Mouse (Mus musculus) gastrocnemius, adult 2 months (tissue): ENCODE results near the gene Fdx1l. TPM values are rescaled to one million over a fixed set of nuclear protein-coding genes. Genes with fewer than 3 reads are reported as not detected.

Experiments
- DNase-seq: peaks from one replicate; pipeline ENCODE4 v3.0.0; 2022
- H3K27ac ChIP-seq: fragments of 200-600 bp; 2 replicates; pipeline ENCODE4 v1.8.1; 2022; ENCODE audit warnings: mild to moderate bottlenecking
- H3K4me3 ChIP-seq: fragments of 200-600 bp; 2 replicates; pipeline ENCODE4 v1.8.1; 2022; ENCODE audit warnings: mild to moderate bottlenecking, moderate library complexity
- CTCF ChIP-seq: fragments of 200-600 bp; IDR thresholded peaks from 2 replicates; pipeline ENCODE4 v1.8.1; 2022; ENCODE audit warnings: antibody characterized with exemption, mild to moderate bottlenecking, moderate library complexity
- intact Hi-C: fragments of 180-260 bp; cut with DNase I; formaldehyde crosslinking; loops from one replicate; pipeline ENCODE4 v1.15.1; 2025
- microRNA-seq: library from miRNA; unstranded; fragments of <30 nt; microRNA quantifications from one replicate; pipeline ENCODE4 v1.2.0, GENCODE M21; 2021
- total RNA-seq, 2 experiments: library from RNA; stranded (reverse); gene quantifications; 2 replicates each; pipeline ENCODE4 v1.2.3; 2021

The Fdx1l gene
- total RNA-seq, 2 experiments from 2014 or later, result 39.0 to 49.0 TPM

- intact Hi-C loops, result no loop called here
- no peak for TF ChIP-seq CTCF
- Histone ChIP-seq H3K27ac (no peak overlapping the region), H3K4me3 (no peak overlapping the region)
- no peak for DNase-seq
Observed at GRCm38 (mm10) chr9:21021363-21021762, 52.1 kb downstream of the Fdx1l start.

- intact Hi-C loops, result no loop called here
- H3K27ac ChIP-seq, result no peak overlapping the region
- no peak overlapping the region for H3K4me3 ChIP-seq
- TF ChIP-seq CTCF, result no peak
- no peak for DNase-seq
Observed at GRCm38 (mm10) chr9:21018600-21018999, 54.8 kb downstream of the Fdx1l start.

Small RNA genes within 50 kb of the gene (microRNA-seq; reads per million reads assigned to microRNA genes)
- not detected for gene Mir1900
- not detected for gene Mir7082

Other genes with a start within 250 kb of the Fdx1l start
- gene A230050P20Rik, start 205.0 kb downstream of the Fdx1l start, total RNA-seq, result 1 to 10 TPM; 2.1 to 2.3 TPM
- gene Angptl6, start 193.9 kb downstream of the Fdx1l start, total RNA-seq, result 1 to 10 TPM; 5.1 to 7.0 TPM
- gene Ppan, start 185.4 kb downstream of the Fdx1l start, total RNA-seq, result 1 to 10 TPM; 7.9 to 8.6 TPM
- gene Eif3g, start 175.0 kb downstream of the Fdx1l start, total RNA-seq, result 100 to 1,000 TPM in 1 of 2 experiments, 10 to 100 TPM in 1; 97.0 to 102 TPM
- gene Dnmt1, start 113.7 kb downstream of the Fdx1l start, total RNA-seq, result 1 to 10 TPM; 5.2 to 7.9 TPM
- 1 to 10 TPM; 2.0 to 2.3 TPM for gene S1pr2, start 96.8 kb downstream of the Fdx1l start, total RNA-seq
- gene Mrpl4, start 70.9 kb downstream of the Fdx1l start, total RNA-seq, result 10 to 100 TPM; 51.8 to 70.0 TPM
- 1 to 10 TPM; 1.7 to 1.9 TPM for gene Icam1, start 57.6 kb downstream of the Fdx1l start, total RNA-seq
- gene Icam4, start 44.2 kb downstream of the Fdx1l start, total RNA-seq, result 1 to 10 TPM; 1.2 to 2.2 TPM
- gene Icam5, start 41.5 kb downstream of the Fdx1l start, total RNA-seq, result not detected
- not detected for gene Zglp1, start 6.5 kb downstream of the Fdx1l start, total RNA-seq
- gene Gm49373, start 518 bp downstream of the Fdx1l start, total RNA-seq, result under 1 TPM; 0.26 to 0.39 TPM
- 1 to 10 TPM; 1.2 to 1.6 TPM for gene Gm38431, start 18.4 kb upstream of the Fdx1l start, total RNA-seq
- gene Raver1, start 18.4 kb upstream of the Fdx1l start, total RNA-seq, result 10 to 100 TPM; 17.1 to 19.5 TPM
- 1 to 10 TPM; 4.4 to 5.9 TPM for gene Tyk2, start 57.6 kb upstream of the Fdx1l start, total RNA-seq
- gene Cdc37, start 76.4 kb upstream of the Fdx1l start, total RNA-seq, result 100 to 1,000 TPM; 116 to 139 TPM
- gene Pde4a, start 92.1 kb upstream of the Fdx1l start, total RNA-seq, result 10 to 100 TPM; 39.0 to 66.8 TPM
- 10 to 100 TPM; 51.3 to 62.3 TPM for gene Keap1, start 165.7 kb upstream of the Fdx1l start, total RNA-seq
- gene S1pr5, start 174.8 kb upstream of the Fdx1l start, total RNA-seq, result under 1 TPM; 0.15 to 0.33 TPM
- 10 to 100 TPM; 68.0 to 77.4 TPM for gene Atg4d, start 191.7 kb upstream of the Fdx1l start, total RNA-seq
- gene Kri1, start 214.4 kb upstream of the Fdx1l start, total RNA-seq, result 10 to 100 TPM; 11.0 to 12.6 TPM
- gene Cdkn2d, start 217.8 kb upstream of the Fdx1l start, total RNA-seq, result 1 to 10 TPM; 8.6 to 9.1 TPM
- gene Ap1m2, start 238.7 kb upstream of the Fdx1l start, total RNA-seq, result not detected
- 100 to 1,000 TPM; 168 to 178 TPM for gene Slc44a2, start 247.1 kb upstream of the Fdx1l start, total RNA-seq